ENCODE assay signal across 8 mouse cellular contexts in genomic region chr5:123980521-123981249, GRCm38 (mm10). TPM values are rescaled to one million over a fixed set of nuclear protein-coding genes. Genes with fewer than 3 reads are reported as not detected.
DNase-seq lines count a peak whose midpoint lies in the region; TF ChIP-seq lines count a peak whose summit lies in the region.

No protein-coding gene starts in this region.

- H3K36me3 ChIP-seq in kidney, adult 2 months (ENCODE audit: control insufficient read depth, insufficient read depth, low read length) = no peaks in the 10 kb centered on the region

- peaks cover 23% of the 10 kb centered on the region for H3K4me1 ChIP-seq in kidney, adult 2 months (ENCODE audit: control insufficient read depth, insufficient read depth, low read length)

- DNase-seq in cerebellum, adult 11 months = peak; percentile 6
- no peak for DNase-seq in cerebellum, adult 11-12 months
- DNase-seq in kidney, adult 2 months = no peak
- DNase-seq in kidney, postnatal 25 days = no peak
- peak; percentile 79 for DNase-seq in 3134 (ENCODE audit: extremely low read depth, insufficient read length, low spot score)
- DNase-seq in cerebellum, postnatal 14 days = peak; percentile 44 to 48
- DNase-seq in urinary bladder, adult 18-20 months (ENCODE audit: low spot score in 2 of 2) = no peak
- no peak for DNase-seq in MN1 (ENCODE audit: low spot score)

- TF ChIP-seq CTCF in kidney, adult 2 months (conservative IDR thresholded peaks at IDR 0.05; ENCODE audit: insufficient read depth, insufficient read length, low read depth, low read length) = no peak

- H3K4me3 ChIP-seq in kidney, adult 2 months (ENCODE audit: insufficient read depth, low read depth, low read length) = no peak overlapping the region

- peak overlapping the region; percentile 26; the same call in 1 of the 2 replicates for H3K27ac ChIP-seq in kidney, adult 2 months (ENCODE audit: insufficient read depth, low read depth, low read length)

- no peaks in the 10 kb centered on the region for H3K27me3 ChIP-seq in kidney, adult 2 months (replicated peaks; ENCODE audit: control insufficient read depth, insufficient read depth, low read length)

- 67% methylated on average over 9 of the region's 9 CpGs for WGBS in kidney, adult 2 months

- no peak for TF ChIP-seq POLR2A in kidney, adult 2 months (IDR thresholded peaks at IDR 0.05; ENCODE audit: low read depth, low read length)

RNA-seq across cellular contexts. Expression of gene Hip1r, which starts 7.3 kb away (rescaled TPM):
- 18.3 and 19.2 TPM in 2 replicates for polyA plus RNA-seq in kidney, adult 2 months (2012; rRNA removed)

RNA-seq across cellular contexts. Expression of gene Ccdc62, which starts 50.2 kb away (rescaled TPM):
- 3.7 and 4.1 TPM in 2 replicates for polyA plus RNA-seq in kidney, adult 2 months (2012; rRNA removed)

RNA-seq across cellular contexts. Expression of gene Vps37b, which starts 51.4 kb away (rescaled TPM):
- 22.6 and 24.1 TPM in 2 replicates for polyA plus RNA-seq in kidney, adult 2 months (2012; rRNA removed)

RNA-seq across cellular contexts. Expression of gene Gm43518, which starts 53.5 kb away (rescaled TPM):
- polyA plus RNA-seq in kidney, adult 2 months (2012; rRNA removed) = 0.56 and 0.64 TPM in 2 replicates

Comparison
In these comparisons a context has a peak if more than half of its experiments do, and no peak if none do; other contexts are left out.
1. DNase-seq: peak in cerebellum, adult 11 months (single experiment), 3134 (single experiment) and cerebellum, postnatal 14 days (2 of 2); none in cerebellum, adult 11-12 months (single experiment), kidney, adult 2 months (single experiment), kidney, postnatal 25 days (0 of 2), urinary bladder, adult 18-20 months (0 of 2) and MN1 (single experiment).